Mouse (Mus musculus) inflammation-experienced regulatory T-cells, adult 16 weeks (primary cell): ENCODE measurements around the gene Gm14409. TPM values are rescaled to one million over a fixed set of nuclear protein-coding genes. Genes with fewer than 3 reads are reported as not detected.

Experiments used
- polyA plus RNA-seq: library from polyadenylated mRNA; unstranded; fragments of 100-300 nt; shearing (Covaris generic); gene quantifications from one replicate; pipeline ENCODE4 v1.2.1, GENCODE M21; 2017

Gene Gm14409
- polyA plus RNA-seq, result not detected

GRCm38 (mm10) chr2:177266936-177267335 lies at the start of gene Gm14409:
Gm14409 (minus strand) TSS chr2:177267036.

Other genes starting within 250 kb of the Gm14409 start
- gene Gm14401, start 192.7 kb downstream of the Gm14409 start, polyA plus RNA-seq, result 0.48 TPM
- 10.4 TPM for gene Gm14410, start 60.6 kb downstream of the Gm14409 start, polyA plus RNA-seq
- gene Gm14412, start 57.3 kb upstream of the Gm14409 start, polyA plus RNA-seq, result not detected
- gene Gm14418, start 131.3 kb upstream of the Gm14409 start, polyA plus RNA-seq, result 0.96 TPM
- gene Zfp970, start 197.7 kb upstream of the Gm14409 start, polyA plus RNA-seq, result 11.5 TPM
- gene Gm14403, start 231.2 kb upstream of the Gm14409 start, polyA plus RNA-seq, result 0.62 TPM